Mouse (Mus musculus) embryonic facial prominence, embryonic 15.5 days (tissue): ENCODE data around the gene Nell2. TPM values are rescaled to one million over a fixed set of nuclear protein-coding genes. Genes with fewer than 3 reads are reported as not detected.

Source experiments
- ATAC-seq: fragments of 200-750 bp; cut with Nextera tagmentation; 2 replicates; pipeline ENCODE4 v1.8.0; 2017; ENCODE audit warnings: low read depth, moderate TSS enrichment; ENCODE audit not compliant: insufficient number of reproducible peaks, low FRiP score, low TSS enrichment
- H3K27ac ChIP-seq: fragments of 300-500 bp; sonication (generic); replicated peaks from 2 replicates; pipeline ENCODE4 v1.5.1; 2015; ENCODE audit warnings: mild to moderate bottlenecking, inconsistent platforms
- H3K27me3 ChIP-seq: fragments of 300-500 bp; sonication (generic); 2 replicates; pipeline ENCODE4 v1.6.1; 2015; ENCODE audit warnings: inconsistent platforms
- H3K36me3 ChIP-seq: fragments of 300-500 bp; sonication (generic); 2 replicates; pipeline ENCODE4 v1.6.1; 2015; ENCODE audit warnings: mild to moderate bottlenecking, inconsistent platforms
- H3K4me1 ChIP-seq: fragments of 300-500 bp; sonication (generic); 2 replicates; pipeline ENCODE4 v1.6.1; 2015; ENCODE audit warnings: inconsistent platforms
- H3K4me2 ChIP-seq: fragments of 300-500 bp; sonication (generic); replicated peaks from 2 replicates; pipeline ENCODE4 v1.6.1; 2015; ENCODE audit warnings: mild to moderate bottlenecking, inconsistent platforms
- H3K4me3 ChIP-seq: fragments of 300-500 bp; sonication (generic); replicated peaks from 2 replicates; pipeline ENCODE4 v1.5.1; 2015; ENCODE audit warnings: mild to moderate bottlenecking, inconsistent platforms
- H3K9ac ChIP-seq: fragments of 300-500 bp; sonication (generic); 2 replicates; pipeline ENCODE4 v1.6.1; 2015; ENCODE audit warnings: inconsistent platforms
- H3K9me3 ChIP-seq: fragments of 300-500 bp; sonication (generic); replicated peaks from 2 replicates; pipeline ENCODE4 v1.6.1; 2016; ENCODE audit warnings: inconsistent platforms
- WGBS: fragments of 180-500 bp; shearing (Covaris S2); methylation state at CpG from one replicate; pipeline ENCODE4 v1.1.7; 2015; 5-methylcytosine and 5-hydroxymethylcytosine counted together
- polyA plus RNA-seq: library from polyadenylated mRNA; unstranded; fragments of >200 nt; fragmentation: Nextera tagmentation; extraction: Ambion mirVana; gene quantifications from 2 replicates; pipeline ENCODE4 v1.2.1, GENCODE M21; 2015

Nell2 gene
- polyA plus RNA-seq, 1 experiment from 2014 or later, result 13.6 TPM

GRCm38 (mm10) chr15:95333229-95333628 is 195.1 kb downstream of the Nell2 start:
- no peaks in the 10 kb centered on the region for H3K9me3 ChIP-seq
- no peak overlapping the region for H3K4me2 ChIP-seq
- H3K9ac ChIP-seq, result no peak overlapping the region
- H3K4me3 ChIP-seq, result no peak overlapping the region
- no peaks in the 10 kb centered on the region for H3K27me3 ChIP-seq
- 72% methylated on average over 4 of the region's 4 CpGs for WGBS
- H3K27ac ChIP-seq, result no peak overlapping the region
- no peaks in the 10 kb centered on the region for H3K4me1 ChIP-seq
- no peak for ATAC-seq
- H3K36me3 ChIP-seq, result no peaks in the 10 kb centered on the region

- H3K9ac ChIP-seq, result no peak overlapping the region
- H3K4me3 ChIP-seq, result no peak overlapping the region
- H3K36me3 ChIP-seq, result no peaks in the 10 kb centered on the region
- no peaks in the 10 kb centered on the region for H3K27me3 ChIP-seq
- no peak overlapping the region for H3K4me2 ChIP-seq
- H3K4me1 ChIP-seq, result no peaks in the 10 kb centered on the region
- H3K9me3 ChIP-seq, result no peaks in the 10 kb centered on the region
- 68% methylated on average over 2 of the region's 2 CpGs for WGBS
- no peak for ATAC-seq
- no peak overlapping the region for H3K27ac ChIP-seq
Measured at GRCm38 (mm10) chr15:95330926-95331325, 197.4 kb downstream of the Nell2 start.

- Histone ChIP-seq H3K4me2 (no peak overlapping the region), H3K27me3 (no peaks in the 10 kb centered on the region), H3K36me3 (no peaks in the 10 kb centered on the region), H3K9me3 (no peaks in the 10 kb centered on the region), H3K9ac (no peak overlapping the region), H3K4me1 (no peaks in the 10 kb centered on the region), H3K27ac (no peak overlapping the region), H3K4me3 (no peak overlapping the region)
- ATAC-seq, result no peak
- WGBS, result 92% methylated on average over 2 of the region's 2 CpGs
Measured at GRCm38 (mm10) chr15:95322744-95323143, 205.6 kb downstream of the Nell2 start.

- H3K36me3 ChIP-seq, result no peaks in the 10 kb centered on the region
- no peak for ATAC-seq
Measured at GRCm38 (mm10) chr15:95316626-95317025, 211.7 kb downstream of the Nell2 start.

GRCm38 (mm10) chr15:95314808-95315145 is 213.6 kb downstream of the Nell2 start:
- ATAC-seq, result no peak
- no peak overlapping the region for H3K27ac ChIP-seq
- WGBS, result 89% methylated on average over 5 of the region's 5 CpGs

More at GRCm38 (mm10) chr15:95316626-95317025, 211.7 kb downstream of the Nell2 start:
- H3K9ac ChIP-seq, result no peak overlapping the region
- H3K27me3 ChIP-seq, result no peaks in the 10 kb centered on the region
- WGBS, result 76% methylated on average over 4 of the region's 4 CpGs
- no peak overlapping the region for H3K4me3 ChIP-seq
- no peaks in the 10 kb centered on the region for H3K4me1 ChIP-seq
- H3K9me3 ChIP-seq, result no peaks in the 10 kb centered on the region
- no peak overlapping the region for H3K4me2 ChIP-seq
- H3K27ac ChIP-seq, result no peak overlapping the region

GRCm38 (mm10) chr15:95314121-95314807 is 214.1 kb downstream of the Nell2 start:
- ATAC-seq, result no peak
- H3K36me3 ChIP-seq, result no peaks in the 10 kb centered on the region
- H3K4me3 ChIP-seq, result no peak overlapping the region
- 49% methylated on average over 16 of the region's 16 CpGs for WGBS
- H3K27ac ChIP-seq, result no peak overlapping the region
- no peaks in the 10 kb centered on the region for H3K9me3 ChIP-seq
- no peak overlapping the region for H3K9ac ChIP-seq
- no peaks in the 10 kb centered on the region for H3K4me1 ChIP-seq
- no peaks in the 10 kb centered on the region for H3K27me3 ChIP-seq
- no peak overlapping the region for H3K4me2 ChIP-seq

More at GRCm38 (mm10) chr15:95314808-95315145, 213.6 kb downstream of the Nell2 start:
- no peaks in the 10 kb centered on the region for H3K27me3 ChIP-seq
- H3K9ac ChIP-seq, result no peak overlapping the region
- H3K4me3 ChIP-seq, result no peak overlapping the region
- no peaks in the 10 kb centered on the region for H3K4me1 ChIP-seq
- no peaks in the 10 kb centered on the region for H3K36me3 ChIP-seq
- H3K4me2 ChIP-seq, result no peak overlapping the region
- no peaks in the 10 kb centered on the region for H3K9me3 ChIP-seq

GRCm38 (mm10) chr15:95313286-95313685 is 215.1 kb downstream of the Nell2 start:
- H3K4me2 ChIP-seq, result no peak overlapping the region
- no peak for ATAC-seq
- no peak overlapping the region for H3K4me3 ChIP-seq
- H3K36me3 ChIP-seq, result no peaks in the 10 kb centered on the region
- no peaks in the 10 kb centered on the region for H3K9me3 ChIP-seq
- H3K4me1 ChIP-seq, result no peaks in the 10 kb centered on the region
- H3K9ac ChIP-seq, result no peak overlapping the region
- WGBS, result 59% methylated on average over 5 of the region's 5 CpGs
- H3K27ac ChIP-seq, result no peak overlapping the region
- no peaks in the 10 kb centered on the region for H3K27me3 ChIP-seq

GRCm38 (mm10) chr15:95304102-95304501 is 224.3 kb downstream of the Nell2 start:
- H3K4me3 ChIP-seq, result no peak overlapping the region
- H3K4me1 ChIP-seq, result no peaks in the 10 kb centered on the region
- ATAC-seq, result no peak
- H3K4me2 ChIP-seq, result no peak overlapping the region
- no peaks in the 10 kb centered on the region for H3K9me3 ChIP-seq
- H3K27ac ChIP-seq, result no peak overlapping the region
- WGBS, result 70% methylated on average over 8 of the region's 8 CpGs
- H3K9ac ChIP-seq, result no peak overlapping the region
- no peaks in the 10 kb centered on the region for H3K27me3 ChIP-seq
- no peaks in the 10 kb centered on the region for H3K36me3 ChIP-seq

- no peak overlapping the region for H3K9ac ChIP-seq
- H3K27ac ChIP-seq, result no peak overlapping the region
- WGBS, result 85% methylated on average over 10 of the region's 10 CpGs
- H3K9me3 ChIP-seq, result no peaks in the 10 kb centered on the region
- H3K4me2 ChIP-seq, result no peak overlapping the region
- H3K4me3 ChIP-seq, result no peak overlapping the region
- ATAC-seq, result no peak
- no peaks in the 10 kb centered on the region for H3K4me1 ChIP-seq
- no peaks in the 10 kb centered on the region for H3K36me3 ChIP-seq
- no peaks in the 10 kb centered on the region for H3K27me3 ChIP-seq
Measured at GRCm38 (mm10) chr15:95296561-95296960, 231.8 kb downstream of the Nell2 start.

GRCm38 (mm10) chr15:95289047-95289446 is 239.3 kb downstream of the Nell2 start:
- Histone ChIP-seq H3K4me2 (no peak overlapping the region), H3K27ac (no peak overlapping the region), H3K4me1 (no peaks in the 10 kb centered on the region; the same call in 1 of the 2 replicates), H3K27me3 (no peaks in the 10 kb centered on the region), H3K4me3 (no peak overlapping the region), H3K9me3 (no peaks in the 10 kb centered on the region), H3K36me3 (no peaks in the 10 kb centered on the region), H3K9ac (no peak overlapping the region)
- no peak for ATAC-seq
- WGBS, result 47% methylated on average over 10 of the region's 10 CpGs

GRCm38 (mm10) chr15:95285199-95285598 is 243.2 kb downstream of the Nell2 start:
- Histone ChIP-seq H3K4me1 (no peaks in the 10 kb centered on the region; the same call in 1 of the 2 replicates), H3K36me3 (no peaks in the 10 kb centered on the region), H3K4me2 (no peak overlapping the region), H3K27me3 (no peaks in the 10 kb centered on the region), H3K9me3 (no peaks in the 10 kb centered on the region), H3K27ac (no peak overlapping the region), H3K9ac (no peak overlapping the region), H3K4me3 (no peak overlapping the region)
- ATAC-seq, result no peak
- 19% methylated on average over 6 of the region's 6 CpGs for WGBS

GRCm38 (mm10) chr15:95280986-95281385 is 247.4 kb downstream of the Nell2 start:
- H3K27ac ChIP-seq, result no peak overlapping the region

More at GRCm38 (mm10) chr15:95280986-95281385, 247.4 kb downstream of the Nell2 start:
- Histone ChIP-seq H3K4me1 (no peaks in the 10 kb centered on the region; the same call in 1 of the 2 replicates), H3K9me3 (no peaks in the 10 kb centered on the region), H3K4me3 (no peak overlapping the region), H3K27me3 (no peaks in the 10 kb centered on the region), H3K36me3 (no peaks in the 10 kb centered on the region), H3K9ac (no peak overlapping the region), H3K4me2 (no peak overlapping the region)
- ATAC-seq, result no peak
- WGBS, result 56% methylated on average over 2 of the region's 2 CpGs
